Mouse (Mus musculus): ENCODE measurements around the gene Dna2. TPM values are rescaled to one million over a fixed set of nuclear protein-coding genes. Genes with fewer than 3 reads are reported as not detected.
A peak's percentile ranks its signal among the peaks of the same experiment; 100 is the strongest.

Dna2 gene
- polyA plus RNA-seq, 1 experiment from 2014 or later: 8.3 TPM

GRCm38 (mm10) chr10:63010268-63010667 is 63.4 kb downstream of the Dna2 start:
- TF ChIP-seq CTCF (IDR thresholded peaks at IDR 0.05): no peak
- no peaks in the 10 kb centered on the region for H3K27me3 ChIP-seq
- DNase-seq (ENCODE audit: low read depth, low spot score): no peak
- in situ Hi-C loops (cut with MboI; ENCODE audit: low pct_unique_long_range_greater_than_20kb): no loop called here
- ChIA-PET CTCF (interaction anchor here (1.1 kb wide), 1 partner anchor 23 kb away, joined by 4 read pairs; no protein-coding TSS in a partner anchor), POLR2A (interaction anchor here (1.7 kb wide), 1 partner anchor 10 kb away, joined by 3 read pairs; no protein-coding TSS in a partner anchor)
- no peak for ATAC-seq

- ChIA-PET POLR2A (interaction anchor here (1.6 to 1.7 kb wide), 3 partner anchors 10 to 31 kb away, joined by 3 to 4 read pairs (median 3); no protein-coding TSS in a partner anchor), CTCF (interaction anchor here (0.9 to 1.2 kb wide), 2 partner anchors 17 to 52 kb away, joined by 3 to 4 read pairs; no protein-coding TSS in a partner anchor)
- no peak for TF ChIP-seq CTCF (IDR thresholded peaks at IDR 0.05)
- no peak for DNase-seq (ENCODE audit: low read depth, low spot score)
- ATAC-seq: no peak
- no peaks in the 10 kb centered on the region for H3K27me3 ChIP-seq
- in situ Hi-C loops (cut with MboI; ENCODE audit: low pct_unique_long_range_greater_than_20kb): no loop called here
These were observed 64.7 kb downstream of the Dna2 start for GRCm38 (mm10) chr10:63011556-63011955.

- ChIA-PET POLR2A (no interaction called here), CTCF (no interaction called here)
- ATAC-seq (no peak), DNase-seq (ENCODE audit: low read depth, low spot score) (no peak)
- H3K27me3 ChIP-seq: no peaks in the 10 kb centered on the region
- TF ChIP-seq CTCF (IDR thresholded peaks at IDR 0.05): no peak
- in situ Hi-C loops (cut with MboI; ENCODE audit: low pct_unique_long_range_greater_than_20kb): no loop called here
These were observed 66.7 kb downstream of the Dna2 start for GRCm38 (mm10) chr10:63013476-63013875.

- ChIA-PET POLR2A (no interaction called here), CTCF (no interaction called here)
- no peak for DNase-seq (ENCODE audit: low read depth, low spot score)
- no peaks in the 10 kb centered on the region for H3K27me3 ChIP-seq
- in situ Hi-C loops (cut with MboI; ENCODE audit: low pct_unique_long_range_greater_than_20kb): no loop called here
- TF ChIP-seq CTCF (IDR thresholded peaks at IDR 0.05): no peak
- no peak for ATAC-seq
These were observed 67.3 kb downstream of the Dna2 start for GRCm38 (mm10) chr10:63014168-63014567.

- CTCF ChIA-PET: interaction anchor here (1.8 kb wide), 1 partner anchor 12 kb away, joined by 4 read pairs; no protein-coding TSS in a partner anchor
- no peaks in the 10 kb centered on the region for H3K27me3 ChIP-seq
- DNase-seq (ENCODE audit: low read depth, low spot score) (no peak), ATAC-seq (no peak)
- in situ Hi-C loops (cut with MboI; ENCODE audit: low pct_unique_long_range_greater_than_20kb): no loop called here
- no peak for TF ChIP-seq CTCF (IDR thresholded peaks at IDR 0.05)
- POLR2A ChIA-PET: no interaction called here
These were observed 72.5 kb downstream of the Dna2 start for GRCm38 (mm10) chr10:63019304-63019703.

GRCm38 (mm10) chr10:63021702-63022101 is 74.9 kb downstream of the Dna2 start:
- in situ Hi-C loops (cut with MboI; ENCODE audit: low pct_unique_long_range_greater_than_20kb): no loop called here
- ChIA-PET CTCF (no interaction called here), POLR2A (interaction anchor here (1.2 kb wide), 1 partner anchor 10 kb away, joined by 4 read pairs; no protein-coding TSS in a partner anchor)
- no peak for TF ChIP-seq CTCF (IDR thresholded peaks at IDR 0.05)
- H3K27me3 ChIP-seq: no peaks in the 10 kb centered on the region
- no peak for DNase-seq (ENCODE audit: low read depth, low spot score)
- ATAC-seq: no peak

- ATAC-seq (no peak), DNase-seq (ENCODE audit: low read depth, low spot score) (no peak)
- POLR2A ChIA-PET: no interaction called here
- TF ChIP-seq CTCF (IDR thresholded peaks at IDR 0.05): no peak
- CTCF ChIA-PET: interaction anchor here (0.9 kb wide), 1 partner anchor 38 kb away, joined by 3 read pairs; the partner anchor contains the start of gene Pbld1
- no peaks in the 10 kb centered on the region for H3K27me3 ChIP-seq
- in situ Hi-C loops (cut with MboI; ENCODE audit: low pct_unique_long_range_greater_than_20kb): no loop called here
These were observed 75.8 kb downstream of the Dna2 start for GRCm38 (mm10) chr10:63022541-63023120.

GRCm38 (mm10) chr10:63023121-63023748 is 76.4 kb downstream of the Dna2 start:
- no peak for TF ChIP-seq CTCF (IDR thresholded peaks at IDR 0.05)
- DNase-seq (ENCODE audit: low read depth, low spot score) (no peak), ATAC-seq (peak; percentile 12)
- CTCF ChIA-PET: interaction anchor here (0.9 kb wide), 1 partner anchor 37 kb away, joined by 3 read pairs; the partner anchor contains the start of gene Pbld1
- no peaks in the 10 kb centered on the region for H3K27me3 ChIP-seq
- POLR2A ChIA-PET: interaction anchor here (0.6 kb wide), 1 partner anchor 343 kb away, joined by 3 read pairs; no protein-coding TSS in a partner anchor
- in situ Hi-C loops (cut with MboI; ENCODE audit: low pct_unique_long_range_greater_than_20kb): no loop called here

Other genes with a start within 250 kb of the Dna2 start
- gene Stox1, start 220.9 kb upstream of the Dna2 start, polyA plus RNA-seq (2021): 0.06 TPM
- 92.3 TPM for gene Ccar1, start 154.7 kb upstream of the Dna2 start, polyA plus RNA-seq (2021)
- 1.5 TPM for gene Tet1, start 38.0 kb upstream of the Dna2 start, polyA plus RNA-seq (2021)
- 27.4 TPM for gene Slc25a16, start 26.4 kb upstream of the Dna2 start, polyA plus RNA-seq (2021)
- 26.5 TPM for gene Rufy2, start 33.2 kb downstream of the Dna2 start, polyA plus RNA-seq (2021)
- gene Hnrnph3, start 77.2 kb downstream of the Dna2 start, polyA plus RNA-seq (2021): 47.3 TPM
- 3.8 TPM for gene Pbld2, start 77.3 kb downstream of the Dna2 start, polyA plus RNA-seq (2021)
- 0.59 TPM for gene Pbld1, start 113.1 kb downstream of the Dna2 start, polyA plus RNA-seq (2021)
- gene Atoh7, start 152.6 kb downstream of the Dna2 start, polyA plus RNA-seq (2021): not detected